Mouse (Mus musculus): ENCODE data around the gene Stk38.
"Not testable (repeated sequence)": the region's sequence is repeated elsewhere in the genome, so short reads cannot be mapped to it uniquely, and the experiment has no call there.

The Stk38 gene

DNA sequence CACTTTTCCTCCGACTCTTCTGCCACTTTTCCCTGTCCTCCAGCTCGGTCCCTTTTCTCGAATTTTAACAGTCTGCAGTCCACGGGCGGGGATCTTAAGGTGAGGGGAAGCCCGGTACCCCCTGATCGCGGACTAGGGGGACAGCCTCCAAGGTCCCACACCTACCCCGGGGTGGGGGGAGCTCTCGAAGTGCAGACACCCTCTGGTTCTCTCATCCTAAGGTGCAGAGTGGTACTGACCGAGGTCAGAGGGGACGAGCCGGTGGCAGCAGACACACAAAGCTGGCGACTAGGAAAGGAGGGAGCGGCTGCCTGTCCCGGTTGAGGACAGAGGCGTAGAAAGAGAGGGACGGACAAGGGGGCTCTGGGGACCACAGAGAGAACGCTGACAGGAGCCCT is 553 bp downstream of the Stk38 start:
- DNase-seq (ENCODE audit: low spot score in 2 of 2), result no peak

DNA sequence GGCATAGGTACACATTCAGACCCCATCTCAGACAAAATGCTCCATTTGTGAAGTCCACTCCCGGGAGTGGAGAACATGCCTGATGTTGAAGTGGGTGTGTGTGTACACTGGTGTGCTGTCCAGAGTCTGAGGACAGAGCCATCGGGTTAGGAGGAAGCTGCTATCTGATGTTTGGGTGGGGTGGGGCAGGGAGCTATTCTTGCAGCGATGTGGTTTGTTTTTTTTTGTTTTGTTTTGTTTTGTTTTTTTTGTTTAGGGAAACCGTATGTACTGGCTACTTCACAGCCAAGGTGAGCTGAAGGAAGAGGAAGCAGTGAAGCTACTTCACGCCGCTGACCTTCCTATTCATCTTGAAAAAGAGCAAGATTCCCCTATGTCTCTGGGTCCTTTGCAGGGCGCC is 983 bp downstream of the Stk38 start:
- DNase-seq (ENCODE audit: low spot score in 2 of 2), result no peak

DNA sequence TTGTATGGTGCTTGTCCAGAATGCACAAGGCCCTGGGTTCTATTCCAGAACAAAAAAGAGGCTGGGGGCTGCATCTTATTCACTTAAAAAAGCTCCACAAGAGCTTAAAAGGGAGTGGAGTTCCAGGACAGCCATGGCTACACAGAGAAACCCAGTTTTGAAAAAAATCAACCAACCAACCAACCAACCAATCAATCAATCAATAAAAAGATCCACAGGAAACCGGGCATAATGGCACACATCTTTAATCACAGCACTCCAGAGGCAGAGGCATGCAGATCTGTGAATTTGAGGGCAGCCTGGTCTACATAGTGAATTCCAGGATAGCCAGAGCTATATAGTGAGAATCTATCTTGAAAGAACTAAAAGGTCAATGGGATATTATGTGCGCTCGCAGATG is 2.8 kb downstream of the Stk38 start:
- no peak for DNase-seq (ENCODE audit: low spot score in 2 of 2)

DNA sequence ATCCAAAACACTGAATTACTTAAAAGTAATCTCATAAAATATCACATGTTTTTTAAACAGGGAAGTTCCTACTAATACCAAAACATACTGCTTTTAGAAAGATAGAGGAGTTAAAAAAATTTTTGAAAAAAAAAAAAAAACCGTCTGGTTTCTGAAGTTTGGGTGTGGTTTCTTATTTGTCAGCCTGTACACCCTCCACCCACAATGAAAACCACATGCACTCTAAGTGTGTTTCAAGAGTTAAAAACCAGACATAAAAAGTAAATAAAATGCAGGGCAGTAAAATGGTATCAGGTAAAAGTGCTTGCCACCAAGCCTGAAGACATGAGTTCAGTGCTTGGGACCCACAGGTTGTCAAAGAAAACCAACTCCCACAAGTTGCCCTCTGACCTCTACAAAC is 4.1 kb downstream of the Stk38 start:
- DNase-seq (ENCODE audit: low spot score in 2 of 2), result no peak

DNA sequence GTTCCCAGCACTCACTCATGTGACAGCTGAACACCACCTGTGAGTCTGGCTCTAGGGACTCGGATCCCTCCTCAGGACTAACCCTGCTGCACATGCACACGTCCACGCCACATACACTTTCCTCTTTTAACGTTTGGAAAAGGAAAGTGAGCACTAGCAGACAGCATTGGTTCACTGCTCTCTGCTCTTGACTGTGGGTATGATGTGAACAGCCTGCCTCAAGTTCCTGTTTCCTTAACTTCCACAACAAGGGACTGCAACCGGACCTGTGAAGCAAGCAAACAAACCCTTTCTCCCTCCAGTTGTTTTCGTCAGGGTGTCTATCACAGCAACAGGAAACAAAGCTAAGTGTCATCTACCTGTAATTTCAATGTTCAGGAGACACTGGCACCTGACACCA is 7.3 kb downstream of the Stk38 start:
- no peak for DNase-seq (ENCODE audit: low spot score in 2 of 2)

DNA sequence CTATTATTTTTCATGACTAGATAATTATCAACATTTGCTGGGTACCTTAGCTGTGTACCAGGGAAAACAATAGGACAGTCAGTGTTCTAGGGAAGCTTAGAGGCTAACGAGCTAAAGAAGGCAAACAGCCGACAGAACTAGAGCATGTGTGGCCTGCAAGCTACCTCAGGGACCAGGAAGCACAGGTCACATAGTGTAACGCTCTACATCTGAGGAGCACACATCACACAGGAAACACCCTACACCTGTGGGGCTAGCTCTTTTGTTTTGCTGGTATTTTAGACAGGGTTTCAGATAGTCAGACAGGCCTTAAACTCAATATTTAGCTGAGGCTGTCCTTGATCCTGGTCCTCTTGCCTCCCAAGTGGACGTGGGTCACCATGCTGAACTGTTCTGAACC is 13.2 kb downstream of the Stk38 start:
- no peak for DNase-seq (ENCODE audit: low spot score in 2 of 2)

DNA sequence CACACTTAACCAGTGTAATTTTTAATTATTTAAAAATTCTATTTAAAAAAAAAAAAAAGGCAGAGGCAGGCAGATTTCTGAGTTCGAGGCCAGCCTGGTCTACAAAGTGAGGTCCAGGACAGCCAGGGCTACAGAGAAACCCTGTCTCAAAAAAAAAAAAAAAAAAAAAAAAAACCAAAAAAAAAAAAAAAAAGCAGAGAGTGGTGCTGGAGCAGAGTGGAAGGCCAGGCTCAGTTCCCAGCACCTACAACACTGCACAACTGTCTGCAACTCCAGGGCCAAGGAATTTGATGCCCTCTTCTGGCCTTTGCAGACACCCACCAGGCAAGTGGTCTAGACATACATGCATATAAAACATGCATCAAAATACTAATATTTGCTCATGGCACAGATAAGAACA is 14.8 kb downstream of the Stk38 start:
- DNase-seq (ENCODE audit: low spot score in 2 of 2), result not testable (repeated sequence)

DNA sequence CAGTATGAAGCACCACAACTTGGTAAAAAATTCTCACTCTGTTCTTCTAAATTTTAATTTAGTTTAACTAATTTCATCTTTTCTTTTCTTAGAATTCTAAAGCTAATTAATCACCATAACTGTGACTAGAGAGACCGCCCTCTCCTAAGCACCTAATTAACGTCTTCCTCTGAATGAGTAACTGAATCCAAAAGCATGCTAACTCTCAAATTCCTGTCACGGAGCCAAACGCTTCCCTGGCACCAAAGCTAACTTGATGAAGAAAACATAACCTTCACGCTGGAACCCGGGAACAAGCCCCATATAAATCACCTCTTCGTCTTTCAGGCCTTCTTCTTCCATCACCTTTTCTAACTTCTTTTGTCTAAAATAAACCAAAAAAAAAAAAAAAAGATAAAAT is 15.7 kb downstream of the Stk38 start:
- no peak for DNase-seq (ENCODE audit: low spot score in 2 of 2)

DNA sequence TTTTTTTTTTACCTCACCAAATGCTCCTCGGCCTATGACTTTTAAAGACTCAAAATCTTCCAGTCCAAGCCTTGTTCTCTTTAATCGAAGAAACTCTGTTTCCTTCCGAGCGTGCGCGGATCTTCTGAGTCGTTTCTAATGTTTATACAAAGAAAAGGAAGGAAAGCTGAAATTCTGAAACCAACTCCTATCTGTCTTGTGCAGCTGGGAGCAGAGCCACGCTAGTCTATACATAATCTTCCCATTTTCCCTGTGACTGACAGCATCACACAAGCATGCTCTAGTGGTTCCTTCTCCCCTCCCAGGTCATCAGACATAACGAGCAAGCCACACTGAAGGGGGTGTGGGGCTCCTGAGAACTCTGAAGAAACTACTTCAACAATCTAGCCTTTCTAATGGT is 16.5 kb downstream of the Stk38 start:
- no peak for DNase-seq (ENCODE audit: low spot score in 2 of 2)

DNA sequence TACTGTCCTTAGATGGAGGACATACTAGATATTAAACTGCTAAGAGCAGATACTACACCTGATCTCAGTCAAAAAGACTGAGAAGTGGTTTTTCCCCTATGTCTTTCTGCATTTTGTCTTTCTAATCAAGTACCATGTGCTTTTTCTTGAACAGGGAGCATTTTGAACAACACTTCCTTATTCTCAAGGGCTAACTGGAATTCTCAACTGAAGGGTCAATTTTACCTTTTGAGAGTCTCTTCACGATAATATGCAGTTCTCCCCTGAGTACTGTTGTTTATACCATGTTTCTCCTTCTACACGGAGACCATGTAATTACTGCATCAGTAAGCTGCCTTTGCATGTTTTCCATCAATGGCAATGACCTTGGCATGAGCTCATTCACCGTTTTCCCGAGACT is 17.7 kb downstream of the Stk38 start:
- DNase-seq (ENCODE audit: low spot score in 2 of 2), result no peak

DNA sequence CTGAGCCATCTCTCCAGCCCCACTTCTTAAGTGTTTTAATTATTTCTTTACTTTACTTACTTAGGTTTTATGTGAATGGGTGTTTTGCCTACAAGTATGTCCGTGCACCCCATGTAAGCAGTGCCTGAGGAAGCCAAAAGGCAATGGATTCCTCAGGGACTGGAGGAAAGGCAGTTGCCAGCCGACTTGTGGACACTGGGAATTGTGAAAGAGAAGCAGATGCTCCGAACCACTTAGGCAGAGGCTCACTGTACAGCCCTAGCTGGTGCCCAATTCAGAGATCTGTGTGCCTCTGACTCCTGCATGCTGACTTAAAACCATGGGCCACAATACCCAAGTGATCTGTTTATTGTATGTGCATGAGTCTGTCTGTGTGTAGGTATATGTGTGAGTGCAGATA is 18.8 kb downstream of the Stk38 start:
- DNase-seq (ENCODE audit: low spot score in 2 of 2), result peak in 1 of 2 experiments; percentile 17

DNA sequence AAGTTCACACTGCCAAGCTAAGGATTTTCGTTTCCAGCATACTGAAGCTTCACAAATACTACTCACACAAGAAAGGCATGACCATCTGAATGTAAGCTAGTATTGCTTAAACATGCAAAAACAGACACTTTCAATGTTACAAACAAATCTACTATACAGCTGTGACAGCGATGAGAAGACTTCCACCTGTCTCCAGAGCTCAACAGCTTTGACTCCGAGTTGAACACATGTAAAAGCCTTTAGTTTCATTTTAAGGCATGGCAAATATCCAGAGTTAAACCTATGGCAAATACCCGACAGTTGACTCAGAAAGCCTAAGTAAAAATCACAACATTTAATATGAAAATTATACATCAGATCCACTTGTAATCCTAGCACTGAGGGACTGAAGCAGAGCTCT is 19.5 kb downstream of the Stk38 start:
- DNase-seq (ENCODE audit: low spot score in 2 of 2), result no peak

DNA sequence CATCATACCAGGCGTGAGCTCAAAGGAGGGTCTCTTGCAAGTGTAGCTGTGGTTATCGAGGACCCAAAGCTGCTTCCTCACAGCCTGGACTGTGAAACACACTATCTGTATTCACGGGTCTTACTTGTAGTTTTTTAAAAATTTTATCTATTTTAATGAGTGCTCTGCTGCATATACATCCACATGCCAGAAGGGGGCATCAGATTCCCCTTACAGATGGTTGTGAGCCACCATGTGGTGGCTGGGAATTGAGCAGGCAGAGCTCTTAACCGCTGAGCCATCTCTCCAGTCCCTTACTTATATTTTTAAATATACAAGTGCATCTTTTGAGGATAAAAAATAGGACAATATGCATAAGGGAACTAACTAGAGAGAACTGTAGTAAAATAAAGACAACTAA is 20.1 kb downstream of the Stk38 start:
- peak in 1 of 2 experiments; percentile 17 for DNase-seq (ENCODE audit: low spot score in 2 of 2)

DNA sequence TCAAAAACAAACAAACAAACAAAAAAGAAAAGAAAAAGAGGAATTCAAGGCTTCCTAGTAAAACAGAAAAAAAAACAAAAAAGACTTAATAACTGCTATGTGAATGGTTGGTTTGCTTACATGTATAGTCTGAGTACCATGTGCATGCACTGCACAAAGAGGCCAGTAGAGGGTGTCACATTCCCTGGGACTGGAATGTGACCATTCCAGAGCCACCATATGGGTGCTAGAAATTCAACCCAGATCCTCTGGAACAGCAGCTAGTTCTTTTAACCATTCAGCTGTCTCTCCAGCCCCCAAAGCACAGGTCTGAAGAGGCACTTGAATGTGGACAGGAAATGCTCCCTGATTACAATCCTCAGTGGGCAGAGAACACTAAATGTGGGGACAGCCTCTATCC is 21.0 kb downstream of the Stk38 start:
- no peak for DNase-seq (ENCODE audit: low spot score in 2 of 2)

DNA sequence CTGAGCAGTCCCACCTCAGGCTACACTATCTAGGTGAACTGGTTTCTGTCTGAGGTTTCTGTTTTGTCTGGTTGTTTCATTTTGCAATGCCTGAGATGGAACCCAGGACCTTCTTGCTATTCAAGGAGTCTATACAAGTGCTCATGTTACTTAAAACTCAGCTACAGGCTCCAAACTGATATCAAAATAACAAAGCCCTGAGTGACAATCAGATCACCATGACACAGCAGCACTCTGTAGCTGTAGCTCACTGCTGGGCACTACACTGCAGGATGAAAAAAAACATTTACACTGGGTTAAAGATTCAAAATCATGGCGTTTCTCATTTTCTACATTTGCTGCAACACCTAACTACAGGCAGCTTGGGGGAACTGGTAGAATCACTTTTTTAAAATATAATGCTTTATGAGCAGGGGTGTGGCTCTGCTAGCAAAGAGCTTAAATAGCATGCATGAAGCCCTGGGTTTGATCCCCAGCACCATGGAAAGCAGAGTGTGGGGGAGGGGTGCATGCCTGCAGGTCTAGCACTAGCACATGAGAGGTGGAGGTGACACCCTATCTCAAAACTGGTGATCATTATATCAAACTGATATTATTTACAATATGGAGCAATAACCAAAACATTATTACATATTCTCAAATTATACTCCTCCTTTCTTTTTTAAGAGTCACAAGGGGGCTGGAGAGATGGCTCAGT is 22.9 kb downstream of the Stk38 start:
- DNase-seq (ENCODE audit: low spot score in 2 of 2), result no peak

DNA sequence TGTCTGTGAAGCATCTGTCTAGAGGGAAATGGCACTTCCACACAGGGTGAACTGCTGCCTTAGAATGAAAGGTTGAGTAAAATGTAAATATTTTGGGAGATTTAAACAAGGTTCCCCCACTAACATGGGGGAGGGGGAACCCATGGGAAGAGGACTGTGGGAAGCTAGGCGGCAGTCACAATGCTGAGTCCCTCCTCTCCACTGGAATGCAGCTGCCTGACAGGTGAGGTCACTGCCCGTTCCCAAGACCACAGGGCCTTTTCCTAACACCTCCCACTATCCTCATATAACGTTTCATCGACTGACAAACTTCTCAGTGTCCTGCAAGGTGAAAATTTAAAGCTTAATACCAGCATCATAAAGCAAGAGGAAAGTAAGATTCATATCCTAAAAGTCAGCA is 25.2 kb downstream of the Stk38 start:
- no peak for DNase-seq (ENCODE audit: low spot score in 2 of 2)

DNA sequence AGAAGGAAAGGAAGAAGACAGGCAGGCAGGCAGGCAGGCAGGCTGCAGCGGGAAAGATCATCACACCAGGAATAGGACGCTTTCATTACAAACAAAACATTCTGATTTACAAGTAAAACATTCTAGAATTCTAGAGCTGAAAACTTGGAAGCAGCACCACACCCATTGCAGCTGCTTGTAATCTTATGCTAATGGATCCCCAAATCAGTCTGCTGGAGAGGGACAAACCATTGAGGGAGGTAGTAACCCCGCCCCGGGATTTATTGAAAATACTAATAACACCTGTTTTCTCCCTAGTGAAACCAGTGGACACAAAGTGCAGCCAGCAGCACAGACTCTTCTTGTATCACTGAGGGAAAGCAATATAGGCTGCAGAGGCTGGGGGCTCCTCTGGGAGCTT is 26.7 kb downstream of the Stk38 start:
- DNase-seq (ENCODE audit: low spot score in 2 of 2), result no peak

DNA sequence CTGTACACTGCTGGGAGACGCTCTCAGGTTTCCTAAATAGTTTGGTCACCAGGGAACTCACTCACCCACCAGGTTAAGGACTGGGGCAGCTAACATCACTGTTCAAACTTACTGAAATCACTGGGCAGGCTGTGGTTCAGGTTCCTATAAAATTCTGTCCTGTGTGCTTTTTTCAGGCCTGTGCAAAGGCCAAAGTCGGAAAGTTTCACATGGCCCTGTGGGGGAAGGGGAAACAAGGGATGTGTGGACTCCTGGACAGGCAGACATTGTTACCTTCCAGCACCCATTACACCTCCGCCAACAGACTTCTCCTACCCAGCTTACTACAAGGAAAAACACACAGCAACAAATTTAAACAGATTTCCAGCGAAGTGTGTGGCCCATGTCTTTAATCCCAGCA is 28.7 kb downstream of the Stk38 start:
- DNase-seq (ENCODE audit: low spot score in 2 of 2), result no peak

DNA sequence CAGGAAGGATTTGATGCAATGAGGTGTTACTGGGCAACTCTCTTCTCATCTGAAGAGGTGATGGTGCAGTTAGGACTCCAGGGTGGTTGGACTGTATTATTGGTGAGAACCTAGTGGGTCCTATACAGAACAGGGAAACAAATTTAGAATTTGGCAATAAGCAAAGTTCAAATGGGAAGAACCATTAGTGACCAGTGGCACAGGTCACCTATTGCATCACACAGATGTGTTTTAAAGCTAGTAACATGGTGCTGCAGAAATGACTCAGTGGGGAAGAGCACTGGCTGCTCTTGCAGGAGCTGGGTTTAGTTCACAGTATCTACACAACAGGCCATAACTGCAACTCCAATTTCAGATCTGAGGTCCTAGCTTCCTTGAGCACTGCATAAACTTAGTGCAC is 37.7 kb downstream of the Stk38 start:
- DNase-seq (ENCODE audit: low spot score in 2 of 2), result no peak

DNA sequence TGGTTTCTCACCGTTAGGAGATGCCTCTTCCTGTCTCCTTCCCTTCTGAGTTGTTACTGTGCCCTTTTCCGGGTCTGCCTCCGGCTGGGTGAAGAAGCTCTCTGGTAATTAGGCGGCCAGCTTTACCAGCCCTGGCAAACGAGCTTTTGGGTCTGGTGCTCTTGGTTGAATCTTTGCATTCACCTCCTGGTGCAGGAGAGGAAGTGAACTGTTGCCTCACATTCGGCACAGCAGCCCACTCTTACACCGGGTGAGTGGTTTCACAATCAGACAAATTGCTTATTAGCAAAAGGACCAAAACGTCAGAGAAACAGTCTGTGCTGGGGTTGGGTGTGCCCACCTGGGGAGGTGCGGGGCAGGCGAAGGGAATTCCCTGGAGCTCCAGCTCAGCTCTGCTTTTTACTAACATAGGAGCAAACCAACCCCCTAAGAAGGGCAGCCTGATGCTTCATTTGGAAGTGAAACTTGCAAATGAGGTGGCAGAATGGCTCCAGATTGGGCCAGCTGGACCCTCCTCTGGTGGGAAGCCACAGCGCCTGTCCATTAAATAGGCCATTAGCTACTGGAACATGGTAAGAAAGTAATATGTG is 40.7 kb downstream of the Stk38 start:
- no peak for DNase-seq (ENCODE audit: low spot score in 2 of 2)

DNA sequence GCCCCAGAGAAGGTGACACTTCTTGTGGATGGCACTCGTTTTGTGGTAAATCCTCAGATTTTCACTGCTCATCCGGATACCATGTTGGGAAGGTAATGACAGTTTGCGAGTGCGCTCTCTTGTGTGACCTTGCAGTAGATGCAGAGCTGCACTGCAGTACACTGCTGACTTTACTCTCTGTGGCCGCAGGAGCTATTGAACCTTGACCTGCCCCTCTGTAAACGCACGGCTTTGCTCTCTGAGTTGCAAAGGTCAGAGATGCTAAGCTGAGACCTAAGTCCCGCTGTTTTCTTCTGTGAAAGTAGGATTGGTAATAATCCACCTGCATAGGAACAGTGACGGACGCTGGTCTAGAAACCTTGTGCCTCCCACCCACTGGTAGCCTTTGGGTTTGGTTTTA is 46.2 kb downstream of the Stk38 start:
- no peak for DNase-seq (ENCODE audit: low spot score in 2 of 2)

DNA sequence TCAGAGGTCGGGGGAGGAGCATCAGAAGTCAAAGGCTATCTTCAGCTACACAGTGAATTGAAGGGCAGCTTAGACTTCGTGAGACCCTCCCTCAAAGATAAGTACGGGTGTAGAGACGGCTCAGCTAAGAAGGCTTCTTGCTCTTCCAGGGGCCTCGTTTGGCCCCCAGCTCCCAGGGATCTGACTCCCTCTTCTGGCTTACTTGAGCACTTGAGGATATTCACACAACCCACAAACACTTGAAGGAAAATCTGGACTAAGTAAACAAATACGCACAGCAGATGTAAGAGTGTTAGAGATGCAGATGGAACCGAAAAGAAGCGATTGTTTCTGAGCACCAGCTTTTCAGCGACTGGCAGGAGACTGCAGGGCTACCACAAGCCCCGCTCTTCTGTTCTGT is 47.2 kb downstream of the Stk38 start:
- no peak for DNase-seq (ENCODE audit: low spot score in 2 of 2)

DNA sequence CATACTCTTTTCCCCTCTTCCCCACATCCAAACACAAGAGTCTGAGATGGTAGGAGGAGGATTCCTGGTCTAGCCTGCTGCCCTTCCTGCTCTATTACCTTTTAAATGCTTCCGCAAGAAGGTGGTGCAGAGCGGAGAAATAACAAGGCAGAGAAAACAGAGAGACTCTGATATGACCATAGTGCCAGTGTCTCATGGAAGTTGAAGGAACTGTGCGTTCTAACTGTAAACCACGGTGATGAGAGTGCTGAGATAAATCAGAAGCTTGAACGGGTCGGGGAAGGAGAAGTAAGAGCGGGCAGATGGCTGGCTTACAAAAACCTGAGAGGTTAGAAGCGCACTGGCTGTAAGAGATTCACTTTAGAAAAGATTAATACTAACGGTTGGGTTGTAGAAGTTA is 53.4 kb downstream of the Stk38 start:
- no peak for DNase-seq (ENCODE audit: low spot score in 2 of 2)

DNA sequence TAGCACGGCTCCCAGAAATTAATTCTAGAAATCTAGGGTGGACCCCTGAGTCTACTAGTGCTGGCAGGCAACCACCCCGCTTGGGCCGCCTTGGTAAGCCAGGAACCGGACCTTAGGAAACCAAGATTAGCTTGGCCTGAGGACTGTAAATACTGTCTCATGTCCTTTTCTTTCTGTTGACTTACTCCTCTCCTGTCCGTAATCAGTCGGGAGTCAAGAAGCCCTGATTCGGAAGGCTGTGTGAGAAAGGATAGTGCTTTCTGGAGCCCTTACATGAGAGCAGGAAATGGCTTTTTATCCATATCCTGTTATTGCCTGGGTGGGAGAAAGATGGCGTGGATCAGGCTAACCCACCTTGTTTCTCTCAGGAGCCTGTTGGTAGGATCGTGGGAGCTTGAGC is 54.5 kb downstream of the Stk38 start:
- DNase-seq (ENCODE audit: low spot score in 2 of 2), result no peak

All from urinary bladder, postnatal 36 days (tissue).